Mouse (Mus musculus): ENCODE data around the gene Cntn3. TPM values are rescaled to one million over a fixed set of nuclear protein-coding genes. Genes with fewer than 3 reads are reported as not detected.

The Cntn3 gene
- total RNA-seq, 4 experiments from 2014 or later = not detected

GRCm38 (mm10) chr6:102478320-102479080, 94.4 kb downstream of the Cntn3 start:
- DNase-seq (ENCODE audit: low spot score in 2 of 2) = no peak

DNA sequence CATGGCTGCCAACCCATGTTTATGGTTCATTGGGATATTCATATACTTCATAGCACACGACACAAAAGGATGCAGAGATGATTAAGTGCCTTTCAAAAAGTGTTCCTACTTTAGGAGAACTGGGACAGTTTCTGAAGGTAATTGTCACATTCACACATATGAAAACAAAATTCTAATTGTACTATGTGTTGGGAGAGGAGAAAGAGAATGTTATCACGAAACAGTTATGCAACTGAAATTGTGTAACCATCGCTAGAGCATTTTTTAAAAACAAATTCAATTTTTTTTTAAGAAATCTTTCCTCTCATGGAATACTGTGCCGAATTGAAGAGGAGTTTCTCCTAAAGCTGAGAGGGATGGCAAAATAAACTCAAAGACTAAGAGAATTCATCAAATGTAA, 134.5 kb downstream of the Cntn3 start:
- DNase-seq (ENCODE audit: low spot score in 2 of 2) = no peak

DNA sequence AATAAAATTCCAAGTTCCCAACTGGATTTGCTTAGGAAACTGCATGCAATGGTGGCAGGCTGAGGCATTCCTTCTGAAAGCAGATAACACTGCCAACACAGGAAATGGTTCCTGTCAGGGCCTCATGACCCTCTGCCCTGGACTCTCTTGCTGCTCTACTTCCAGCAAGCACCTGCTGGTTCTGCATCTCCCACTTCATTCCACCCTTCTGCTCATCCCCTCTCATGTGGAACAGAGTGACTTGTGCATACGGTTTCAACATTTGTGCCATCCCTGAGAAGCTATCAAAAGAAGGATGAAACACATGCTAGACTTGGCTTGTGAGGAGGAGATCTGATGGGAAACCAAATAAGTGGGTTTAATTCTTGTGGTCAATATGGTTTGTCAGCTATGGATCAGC, 145.4 kb downstream of the Cntn3 start:
- DNase-seq (ENCODE audit: low spot score in 2 of 2) = no peak

DNA sequence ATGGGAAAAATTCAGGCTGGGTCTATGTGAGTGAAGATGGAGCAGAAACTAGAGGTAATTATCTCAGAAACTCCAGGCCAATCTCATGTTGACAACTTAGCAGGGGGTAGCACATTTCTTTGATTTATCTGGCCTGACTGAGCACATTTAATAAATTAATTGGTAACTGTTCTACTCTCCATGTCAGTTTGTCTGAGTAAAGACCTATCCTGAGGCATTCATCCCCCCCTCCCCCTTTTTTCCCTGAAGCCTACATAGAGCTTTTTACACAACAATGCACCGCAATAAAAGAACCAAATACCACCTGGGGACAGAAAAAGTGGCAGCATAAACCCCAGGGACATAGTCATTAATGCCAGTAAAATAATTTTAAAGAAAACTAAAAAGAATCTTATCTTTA, 151.1 kb downstream of the Cntn3 start:
- DNase-seq (ENCODE audit: low spot score in 2 of 2) = no peak

- no peak for DNase-seq (ENCODE audit: low spot score in 2 of 2)
Measured at GRCm38 (mm10) chr6:102388590-102388989, 184.3 kb downstream of the Cntn3 start.

GRCm38 (mm10) chr6:102372112-102372511, 200.8 kb downstream of the Cntn3 start:
- no peak for DNase-seq (ENCODE audit: low spot score in 2 of 2)

GRCm38 (mm10) chr6:102363880-102364279, 209.0 kb downstream of the Cntn3 start:
- no peak for DNase-seq (ENCODE audit: low spot score in 2 of 2)

DNA sequence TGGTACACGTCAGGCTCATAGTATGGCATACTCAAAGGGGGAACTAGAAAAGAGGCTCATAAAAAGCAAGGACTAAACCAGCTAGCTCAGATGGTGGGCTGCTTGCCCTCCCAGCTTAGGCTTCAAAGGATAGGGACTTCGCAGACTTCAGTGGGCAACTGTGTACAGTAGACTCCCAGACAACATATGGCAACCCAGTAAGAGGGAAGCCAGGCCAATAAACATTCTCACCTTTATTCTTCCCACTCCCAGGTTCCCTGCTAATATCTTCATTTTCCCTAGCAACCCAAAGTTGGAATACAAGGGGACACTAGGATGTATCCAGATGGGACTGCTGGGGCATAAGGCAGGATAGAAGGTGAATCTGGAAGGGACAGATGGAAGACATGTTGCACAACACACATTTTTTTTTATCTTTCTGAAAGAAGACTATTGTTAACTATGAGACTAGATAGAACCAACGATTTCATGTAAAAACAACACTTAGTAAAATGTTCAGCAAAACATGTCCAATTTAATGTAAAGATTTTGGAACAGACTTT, 209.5 kb downstream of the Cntn3 start:
- DNase-seq (ENCODE audit: low spot score in 2 of 2) = no peak

DNA sequence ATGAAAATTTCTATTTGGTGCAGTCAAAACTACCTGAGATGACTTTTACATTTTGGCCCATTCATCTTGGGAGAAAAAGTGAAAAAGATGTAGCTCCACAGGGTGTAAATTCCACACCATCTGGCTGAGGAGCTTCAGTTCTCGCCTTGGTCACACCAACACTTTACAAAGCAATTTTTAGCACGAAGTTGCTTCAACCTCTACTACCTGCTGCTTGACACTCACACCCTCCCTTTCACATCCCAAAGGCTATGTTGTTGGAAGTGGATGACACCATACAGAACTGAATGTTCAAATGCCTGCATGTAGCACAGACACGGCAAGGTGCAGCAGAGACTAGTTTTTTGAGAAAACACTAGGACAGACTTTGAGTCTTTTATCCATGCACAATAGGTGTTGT, 240.8 kb downstream of the Cntn3 start:
- DNase-seq (ENCODE audit: low spot score in 2 of 2) = no peak

- no peak for DNase-seq (ENCODE audit: low spot score in 2 of 2)
Measured at GRCm38 (mm10) chr6:102326711-102327110, 246.2 kb downstream of the Cntn3 start.

DNA sequence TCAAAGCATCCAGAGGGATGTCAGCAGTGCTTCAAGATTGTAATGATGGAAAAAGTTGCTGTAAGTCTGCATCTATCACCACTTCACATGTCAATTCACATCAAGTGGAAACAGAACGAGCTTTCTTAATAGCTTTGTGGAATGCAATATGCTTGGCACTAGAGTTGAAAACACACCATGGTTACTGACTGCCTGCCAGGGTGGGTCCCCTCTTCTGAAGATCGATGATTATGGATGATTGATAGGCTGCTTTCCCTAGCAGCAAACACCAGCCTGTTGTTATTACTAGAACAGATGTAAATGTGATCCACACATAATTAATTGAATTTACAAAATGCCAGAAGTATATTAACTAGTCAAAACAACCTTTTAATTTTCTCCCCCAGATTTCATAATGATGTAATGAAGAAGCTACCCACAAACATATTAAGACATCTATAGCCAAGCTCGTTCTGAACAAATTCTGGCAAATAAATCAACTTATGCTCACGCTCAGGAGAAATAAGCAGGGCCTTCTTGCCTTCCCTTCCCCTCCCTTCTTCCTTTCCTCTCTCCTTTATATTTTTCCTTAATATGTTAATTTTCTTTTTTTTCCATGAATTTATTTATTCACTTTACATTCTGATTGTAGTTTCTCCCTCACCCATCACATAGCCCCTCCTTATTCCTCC, 250.2 kb downstream of the Cntn3 start:
- DNase-seq (ENCODE audit: low spot score in 2 of 2) = no peak

DNA sequence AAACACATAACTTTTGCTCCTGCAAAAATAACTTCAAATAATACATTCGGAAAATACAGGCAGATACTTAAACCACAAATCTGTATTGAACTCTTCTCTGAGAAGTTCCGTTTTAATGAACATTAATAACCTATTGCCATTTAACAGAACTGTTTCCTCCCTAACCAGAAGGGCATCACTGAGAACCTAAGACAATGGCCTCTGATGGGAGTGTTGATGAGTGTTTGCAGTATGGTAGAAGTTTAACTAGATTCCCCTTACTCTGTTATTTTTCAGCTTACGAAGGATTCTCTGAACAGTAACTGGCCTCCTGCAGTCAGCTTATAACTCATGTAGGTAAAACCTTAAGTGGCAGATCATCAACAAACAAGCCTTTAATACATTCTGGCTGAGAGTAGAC, 253.1 kb downstream of the Cntn3 start:
- DNase-seq (ENCODE audit: low spot score in 2 of 2) = no peak

- DNase-seq (ENCODE audit: low spot score in 2 of 2) = no peak
Measured at GRCm38 (mm10) chr6:102282889-102283288, 290.0 kb downstream of the Cntn3 start.

DNA sequence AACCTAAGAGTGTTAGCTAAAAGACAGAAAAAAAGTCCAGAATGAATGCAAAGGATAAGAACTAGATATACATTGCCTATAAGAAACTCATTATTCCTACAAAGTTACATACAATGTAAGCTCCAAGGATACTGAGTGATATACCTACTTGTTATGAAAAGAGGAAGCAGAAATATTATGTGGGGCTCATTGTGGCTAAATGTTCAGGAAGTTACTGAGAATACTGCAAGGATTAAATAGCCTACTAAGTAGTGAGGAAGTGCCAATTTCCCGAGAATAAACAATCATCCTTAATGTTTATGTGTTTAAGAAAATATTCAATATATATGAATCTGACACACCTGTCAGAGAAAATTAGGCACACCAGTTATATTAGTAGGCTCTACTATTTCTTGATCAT, 341.9 kb downstream of the Cntn3 start:
- no peak for DNase-seq (ENCODE audit: low spot score in 2 of 2)

DNA sequence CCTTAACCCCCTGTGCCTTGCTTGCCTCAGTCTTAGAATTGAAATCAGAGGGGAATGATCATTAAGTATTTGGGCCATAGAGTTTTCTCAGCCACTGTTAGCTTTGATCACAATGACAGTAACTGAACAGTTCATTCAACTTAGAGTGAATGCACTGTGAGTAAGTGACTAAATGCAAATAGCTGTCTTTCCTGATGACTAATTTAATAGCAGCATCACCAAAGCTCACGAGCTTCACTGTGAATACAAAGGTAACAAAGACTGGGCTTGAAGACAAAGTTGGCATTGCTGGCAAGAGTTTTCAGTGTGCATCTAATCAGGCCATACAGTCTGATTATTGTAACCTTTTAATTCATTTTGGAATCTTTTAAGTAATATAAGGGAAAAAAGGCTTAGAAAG, 386.6 kb downstream of the Cntn3 start:
- DNase-seq (ENCODE audit: low spot score in 2 of 2) = no peak

DNA sequence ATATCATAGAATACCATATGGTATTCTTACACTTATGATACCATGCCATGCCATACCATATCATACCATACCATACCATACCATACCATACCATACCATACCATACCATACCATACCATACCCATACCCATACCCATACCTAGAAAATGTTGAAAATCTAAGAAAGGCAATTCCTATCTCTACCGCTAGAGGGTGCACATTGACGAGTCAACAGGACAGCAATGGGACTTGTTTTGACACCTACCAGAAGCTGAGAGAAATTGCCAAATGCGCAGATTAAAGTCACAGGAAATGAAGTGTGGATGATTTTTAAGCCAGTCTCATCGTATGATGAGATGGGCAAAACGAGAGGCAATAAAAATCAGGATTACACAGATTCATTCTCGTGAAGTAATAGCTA, 402.0 kb downstream of the Cntn3 start:
- DNase-seq (ENCODE audit: low spot score in 2 of 2) = no peak

DNA sequence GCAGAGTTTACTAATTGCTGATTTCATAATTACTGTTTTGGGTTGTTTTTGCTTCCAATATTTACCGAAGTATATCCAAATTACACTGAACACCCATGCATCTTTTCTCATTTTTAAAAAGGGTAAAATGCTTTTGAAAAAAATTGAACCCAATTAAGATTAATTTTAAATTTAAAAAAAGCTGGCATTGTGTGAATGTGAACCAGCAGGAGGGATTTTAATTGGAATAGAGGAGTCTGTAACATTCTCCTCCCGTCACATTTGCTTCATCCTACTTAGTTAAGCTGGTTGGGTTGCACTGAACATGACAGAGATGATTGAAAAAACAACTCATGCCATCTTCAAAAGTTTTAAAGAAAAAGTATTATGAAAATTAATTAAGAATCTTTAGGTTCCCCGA, 411.7 kb downstream of the Cntn3 start:
- no peak for DNase-seq (ENCODE audit: low spot score in 2 of 2)

- DNase-seq (ENCODE audit: low spot score in 2 of 2) = no peak
Measured at GRCm38 (mm10) chr6:102121676-102122075, 451.2 kb downstream of the Cntn3 start.

GRCm38 (mm10) chr6:102120003-102120402, 452.9 kb downstream of the Cntn3 start:
- DNase-seq (ENCODE audit: low spot score in 2 of 2) = no peak

GRCm38 (mm10) chr6:102113629-102114028, 459.3 kb downstream of the Cntn3 start:
- DNase-seq (ENCODE audit: low spot score in 2 of 2) = no peak
